Mouse (Mus musculus) limb, embryonic 14.5 days (tissue): Measurements from ENCODE around the gene Snrpb2. TPM values are rescaled to one million over a fixed set of nuclear protein-coding genes. Genes with fewer than 3 reads are reported as not detected.

Experiments
- ATAC-seq: fragments of 200-750 bp; cut with Nextera tagmentation; 2 replicates; pipeline ENCODE4 v1.8.0; 2017; ENCODE audit warnings: low read depth, moderate number of reproducible peaks, moderate TSS enrichment; ENCODE audit not compliant: low FRiP score
- DNase-seq: peaks from one replicate; pipeline ENCODE4 v3.0.0-alpha.2; 2015; ENCODE audit warnings: low spot score
- H3K27ac ChIP-seq: fragments of 300-500 bp; sonication (generic); replicated peaks from 2 replicates; pipeline ENCODE4 v1.5.1; 2014; ENCODE audit warnings: low read depth, mild to moderate bottlenecking, low read length, moderate library complexity, mixed read lengths
- H3K27me3 ChIP-seq: fragments of 300-500 bp; sonication (generic); 2 replicates; pipeline ENCODE4 v1.6.1; 2014; ENCODE audit warnings: low read length, mixed read lengths; ENCODE audit not compliant: control insufficient read depth, insufficient read depth
- H3K36me3 ChIP-seq: fragments of 300-500 bp; sonication (generic); 2 replicates; pipeline ENCODE4 v1.6.1; 2014; ENCODE audit warnings: mild to moderate bottlenecking, low read length, moderate library complexity, mixed read lengths; ENCODE audit not compliant: control insufficient read depth, insufficient read depth
- H3K4me1 ChIP-seq: fragments of 300-500 bp; sonication (generic); 2 replicates; pipeline ENCODE4 v1.6.1; 2014; ENCODE audit warnings: antibody characterized with exemption, low read length, mixed read lengths; ENCODE audit not compliant: control insufficient read depth, insufficient read depth
- H3K4me2 ChIP-seq: fragments of 300-500 bp; sonication (generic); replicated peaks from 2 replicates; pipeline ENCODE4 v1.6.1; 2014; ENCODE audit warnings: low read depth, mild to moderate bottlenecking, low read length, moderate library complexity; ENCODE audit not compliant: severe bottlenecking
- H3K4me3 ChIP-seq: fragments of 300-500 bp; sonication (generic); replicated peaks from 2 replicates; pipeline ENCODE4 v1.5.1; 2014; ENCODE audit warnings: low read length
- H3K9ac ChIP-seq: fragments of 300-500 bp; sonication (generic); 2 replicates; pipeline ENCODE4 v1.6.1; 2014; ENCODE audit warnings: mild to moderate bottlenecking, low read depth, low read length, moderate library complexity; ENCODE audit not compliant: severe bottlenecking
- H3K9me3 ChIP-seq: fragments of 300-500 bp; sonication (generic); 2 replicates; pipeline ENCODE4 v1.6.1; 2016; ENCODE audit warnings: low read length; ENCODE audit not compliant: control insufficient read depth
- POLR2A ChIP-seq: fragments of 200-500 bp; IDR thresholded peaks from 2 replicates; pipeline ENCODE4 v1.8.0; 2012; ENCODE audit warnings: inconsistent platforms, mild to moderate bottlenecking, moderate library complexity, borderline replicate concordance; ENCODE audit not compliant: insufficient read depth, insufficient read length; ENCODE audit errors: extremely low read depth
- WGBS: fragments of 180-500 bp; shearing (Covaris S2); extraction: QIAGEN DNeasy Blood & Tissue Kit; methylation state at CpG from one replicate; pipeline ENCODE4 v1.1.7; 2014; 5-methylcytosine and 5-hydroxymethylcytosine counted together
- polyA plus RNA-seq, 2 experiments: library from polyadenylated mRNA; depleted of rRNA in 1 of 2; stranded (reverse) in 1 of 2; unstranded in 1 of 2; fragments of >200 nt; fragmentation: Nextera tagmentation in 1 of 2; extraction: Ambion mirVana in 1 of 2; gene quantifications; 2 replicates each; pipeline versions ENCODE4 v1.2.1 to v1.2.3; 2012 to 2014

Snrpb2 gene
- polyA plus RNA-seq, 2 experiments, result 51.7 to 85.0 TPM

DNA sequence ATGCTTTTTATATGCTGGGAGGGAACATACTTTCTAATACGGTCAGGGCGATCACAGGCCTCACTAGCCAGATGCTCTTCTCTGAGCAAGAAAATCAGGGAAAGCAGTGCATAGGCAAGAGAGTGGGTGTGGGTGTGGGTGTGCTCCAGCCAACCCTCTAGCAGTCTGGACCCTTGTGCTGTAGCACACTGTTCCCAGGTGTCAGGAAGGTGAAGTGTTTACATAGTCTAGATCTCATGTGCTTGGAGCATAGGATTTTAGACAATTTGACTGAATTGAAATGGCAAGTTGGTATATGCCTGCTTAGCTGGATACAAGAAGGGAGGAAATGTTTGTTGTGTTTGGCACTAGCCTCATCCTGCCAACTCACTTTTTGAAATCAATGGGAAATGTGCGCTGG lies 3.1 kb downstream of the Snrpb2 start:
- H3K4me3 ChIP-seq, result no peak overlapping the region
- ATAC-seq (no peak), DNase-seq (no peak)
- TF ChIP-seq POLR2A, result no peak
- H3K4me2 ChIP-seq, result no peak overlapping the region
- H3K4me1 ChIP-seq, result peaks cover 3% of the 10 kb centered on the region; the same call in 1 of the 2 replicates
- H3K9me3 ChIP-seq, result no peaks in the 10 kb centered on the region
- H3K9ac ChIP-seq, result no peak overlapping the region
- 83% methylated on average over 3 of the region's 3 CpGs for WGBS
- H3K36me3 ChIP-seq, result peaks cover 45% of the 10 kb centered on the region
- H3K27ac ChIP-seq, result no peak overlapping the region
- H3K27me3 ChIP-seq, result no peaks in the 10 kb centered on the region

DNA sequence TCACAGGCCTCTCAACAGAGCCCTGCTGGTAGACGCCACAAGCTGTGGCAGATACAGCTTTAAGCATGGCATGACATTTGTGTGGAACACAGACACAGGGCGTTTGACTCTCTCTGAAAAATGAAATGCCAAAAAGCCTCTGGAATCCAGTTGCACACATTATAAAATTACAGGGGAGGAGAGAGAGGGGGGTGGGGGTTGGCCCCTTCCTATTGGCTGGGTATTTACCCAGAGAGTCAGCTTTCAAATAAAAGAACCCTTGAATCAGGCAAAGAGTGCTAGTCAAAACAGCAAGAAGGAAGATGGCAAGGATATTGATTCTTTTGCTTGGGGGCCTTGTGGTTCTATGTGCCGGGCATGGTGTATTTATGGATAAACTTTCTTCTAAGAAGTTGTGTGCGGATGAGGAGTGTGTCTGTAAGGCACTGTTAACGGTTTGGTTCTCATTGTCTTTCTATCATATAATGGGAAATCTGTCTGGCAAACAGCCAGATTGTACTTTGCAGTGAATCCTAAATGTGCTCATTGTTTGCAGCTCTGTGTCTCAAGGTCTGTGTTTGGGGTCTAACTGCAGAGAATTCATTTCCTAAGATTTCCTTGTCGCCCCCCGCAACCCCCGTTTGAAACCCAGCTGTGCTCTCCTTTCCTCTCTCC lies 15.5 kb downstream of the Snrpb2 start, which contains the start of gene Otor:
Otor (plus strand) TSS at position 276 of the 654 bp plus-strand sequence.
- Histone ChIP-seq H3K9me3 (no peaks in the 10 kb centered on the region), H3K27me3 (no peaks in the 10 kb centered on the region), H3K4me2 (0 out of 2 replicates have a peak within 1 kb of the TSS, but pooled peaks have one; percentile 20), H3K4me1 (peaks cover 10% of the 10 kb centered on the region), H3K36me3 (no peaks in the 10 kb centered on the region), H3K9ac (no peak within 1 kb of the TSS), H3K4me3 (no peak within 1 kb of the TSS), H3K27ac (peak within 1 kb of the TSS; percentile 41; the same call in 1 of the 2 replicates)
- 55% methylated on average over 8 of the region's 8 CpGs for WGBS
- DNase-seq, result peak; percentile 18
- peak; percentile 75; the same call in 1 of the 2 replicates for ATAC-seq
- TF ChIP-seq POLR2A, result no peak

DNA sequence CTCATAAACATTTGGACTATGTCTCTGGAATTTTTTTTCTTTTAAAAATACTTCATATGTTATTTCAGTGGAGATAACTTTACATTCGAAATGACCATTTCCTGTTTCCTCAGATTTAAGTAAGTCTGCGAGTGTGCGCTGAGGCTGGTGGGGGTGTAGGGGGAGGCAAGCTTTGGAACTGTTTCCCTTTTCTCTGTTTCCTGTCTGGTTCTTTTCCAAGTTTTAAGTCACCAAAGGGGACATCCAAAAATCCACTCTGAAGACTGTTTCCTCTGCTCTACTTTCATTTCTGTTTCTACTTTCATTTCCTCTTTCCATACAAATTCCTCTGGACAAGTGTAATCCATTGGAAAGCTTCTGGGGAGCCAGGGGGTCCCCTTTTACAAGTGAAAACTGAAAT lies 18.9 kb downstream of the Snrpb2 start:
- ATAC-seq (no peak), DNase-seq (no peak)
- Histone ChIP-seq H3K4me1 (peaks cover 10% of the 10 kb centered on the region), H3K4me2 (no peak overlapping the region), H3K27ac (no peak overlapping the region), H3K36me3 (no peaks in the 10 kb centered on the region), H3K4me3 (no peak overlapping the region), H3K9me3 (no peaks in the 10 kb centered on the region), H3K27me3 (no peaks in the 10 kb centered on the region), H3K9ac (no peak overlapping the region)
- WGBS, result 58% methylated on average over 3 of the region's 3 CpGs
- TF ChIP-seq POLR2A, result no peak

DNA sequence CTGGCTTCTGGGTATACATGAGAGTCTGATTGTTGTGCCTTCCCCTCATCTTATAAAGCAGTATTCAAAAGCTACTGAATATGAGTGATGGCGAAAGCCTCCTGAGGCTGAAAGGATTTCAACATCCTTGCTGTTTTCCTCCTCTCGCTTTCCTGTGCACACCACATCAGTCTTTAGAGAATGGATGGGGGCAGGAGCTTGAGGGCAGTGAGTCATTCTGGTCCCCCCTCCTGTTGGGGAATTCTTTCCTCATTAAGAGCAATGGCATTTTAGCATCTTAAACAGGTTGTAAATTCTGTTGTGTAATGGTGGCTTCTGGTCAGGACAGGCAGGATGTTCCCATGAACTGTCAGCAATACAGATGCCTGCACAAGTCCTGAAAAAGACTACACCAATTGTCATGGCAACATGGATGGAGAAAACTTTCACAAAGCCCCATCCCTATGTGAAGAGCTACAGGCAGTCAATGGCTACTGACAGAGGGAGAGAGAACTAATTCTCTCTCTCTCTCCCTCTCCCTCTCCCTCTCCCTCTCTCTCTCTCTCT lies 22.1 kb downstream of the Snrpb2 start:
- H3K36me3 ChIP-seq, result no peaks in the 10 kb centered on the region
- no peak overlapping the region for H3K9ac ChIP-seq
- TF ChIP-seq POLR2A, result no peak
- no peak overlapping the region for H3K4me3 ChIP-seq
- no peak overlapping the region for H3K4me2 ChIP-seq
- no peak for ATAC-seq
- 52% methylated on average over 2 of the region's 2 CpGs for WGBS
- no peaks in the 10 kb centered on the region for H3K9me3 ChIP-seq
- no peak for DNase-seq
- no peak overlapping the region for H3K27ac ChIP-seq
- H3K4me1 ChIP-seq, result no peaks in the 10 kb centered on the region
- no peaks in the 10 kb centered on the region for H3K27me3 ChIP-seq

DNA sequence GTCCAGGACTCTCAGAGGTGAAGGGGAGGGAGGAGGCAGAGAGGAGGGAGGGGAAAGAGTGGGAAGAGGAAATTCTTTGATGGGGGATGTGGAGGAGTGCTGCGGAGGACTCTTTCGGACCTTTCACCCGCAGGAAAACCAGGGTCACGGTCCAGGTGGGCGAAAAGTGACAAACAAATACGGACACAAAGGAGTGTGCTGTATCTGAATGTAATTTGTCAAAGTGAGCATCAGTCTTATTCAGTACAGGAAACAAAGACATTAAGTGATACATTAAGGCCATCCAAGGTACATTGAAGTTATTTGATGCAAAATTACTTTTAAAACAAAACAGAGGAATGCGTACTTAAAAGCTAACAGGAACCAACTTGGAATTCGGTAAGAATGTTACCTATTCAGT lies 27.0 kb downstream of the Snrpb2 start:
- H3K9me3 ChIP-seq, result no peaks in the 10 kb centered on the region
- DNase-seq (no peak), ATAC-seq (no peak)
- H3K4me1 ChIP-seq, result no peaks in the 10 kb centered on the region
- WGBS, result 80% methylated on average over 8 of the region's 8 CpGs
- H3K36me3 ChIP-seq, result no peaks in the 10 kb centered on the region
- no peaks in the 10 kb centered on the region for H3K27me3 ChIP-seq
- H3K4me3 ChIP-seq, result no peak overlapping the region
- H3K9ac ChIP-seq, result no peak overlapping the region
- H3K27ac ChIP-seq, result no peak overlapping the region
- TF ChIP-seq POLR2A, result no peak
- H3K4me2 ChIP-seq, result no peak overlapping the region
